ENCODE assay signal across 9 mouse cellular contexts in the genomic region with DNA sequence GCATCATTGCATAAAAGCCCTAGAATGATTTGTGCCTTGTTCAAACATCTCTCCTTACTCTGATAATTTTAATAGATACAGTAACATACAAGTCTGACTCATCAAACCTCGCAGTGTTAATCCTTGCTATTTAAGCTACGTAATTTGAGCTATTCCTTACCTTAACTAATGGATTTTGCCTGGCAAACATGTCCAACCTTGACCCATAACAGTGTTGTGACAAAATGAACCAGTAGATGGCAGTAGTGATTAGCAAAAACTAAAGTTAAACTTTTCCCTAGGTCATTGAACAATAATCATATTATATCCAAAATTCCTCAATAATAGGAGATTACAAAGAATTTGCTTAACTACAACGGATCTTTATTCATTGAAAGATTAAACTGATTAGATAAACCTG.
DNase-seq lines count a peak whose midpoint lies in the region; ATAC-seq lines count a peak whose summit lies in the region.
"Had no signal": no experiment of that assay in that cellular context is flagged by ENCODE, and none has a peak within 500 bp of the region (broad histone marks: within the 10 kb centered on the region; RNA-seq: fewer than 3 reads in every experiment).

No protein-coding gene starts in this region.

- no peaks in the 10 kb centered on the region for H3K36me3 ChIP-seq in hindbrain, embryonic 14.5 days (replicated peaks; ENCODE audit: control insufficient read depth, insufficient read depth)
- no peaks in the 10 kb centered on the region for H3K36me3 ChIP-seq in hindbrain, embryonic 16.5 days (ENCODE audit: control insufficient read depth, insufficient read depth, low read length)
- H3K36me3 ChIP-seq: heart, embryonic 15.5 days had no signal

- H3K9me3 ChIP-seq in hindbrain, embryonic 14.5 days (ENCODE audit: control insufficient read depth, low read length) = no peaks in the 10 kb centered on the region
- H3K9me3 ChIP-seq in hindbrain, embryonic 16.5 days (ENCODE audit: control insufficient read depth, low read length) = no peaks in the 10 kb centered on the region
- H3K9me3 ChIP-seq: heart, embryonic 15.5 days had no signal

- peak; percentile 34; the same call in 1 of the 2 replicates for ATAC-seq in hindbrain, embryonic 14.5 days (ENCODE audit: low FRiP score)
- ATAC-seq in hindbrain, embryonic 16.5 days = no peak

- no peak overlapping the region for H3K4me2 ChIP-seq in hindbrain, embryonic 14.5 days (replicated peaks)
- no peak overlapping the region for H3K4me2 ChIP-seq in hindbrain, embryonic 16.5 days (ENCODE audit: low read length)
- H3K4me2 ChIP-seq: heart, embryonic 15.5 days had no signal

- no peak overlapping the region for H3K27ac ChIP-seq in hindbrain, embryonic 14.5 days
- H3K27ac ChIP-seq in hindbrain, embryonic 16.5 days (ENCODE audit: low read depth, low read length) = no peak overlapping the region
- H3K27ac ChIP-seq: heart, embryonic 15.5 days had no signal

- intact Hi-C loops in heart, postnatal 36 days (cut with DNase I) = no loop called here

- DNase-seq in hindbrain, embryonic 14.5 days (ENCODE audit: low spot score) = peak; percentile 88
- peak; percentile 60 for DNase-seq in 3T3-L1 (ENCODE audit: low read depth, low spot score)
- DNase-seq in MEL-GATA-1-ER (ENCODE audit: extremely low read depth, low read depth) = peak; percentile 4
- DNase-seq in forelimb bud, embryonic 11.5 days (ENCODE audit: low read depth, low spot score) = peak; percentile 51
- no peak for DNase-seq in urinary bladder, postnatal 25 days (ENCODE audit: low spot score)
- DNase-seq in frontal cortex, postnatal 25 days (ENCODE audit: low spot score in 2 of 2) = no peak
- DNase-seq in heart, postnatal 36 days = no peak

- H3K4me1 ChIP-seq in hindbrain, embryonic 14.5 days (replicated peaks; ENCODE audit: control insufficient read depth, insufficient read depth, low read length) = peaks cover 9% of the 10 kb centered on the region
- peaks cover 5% of the 10 kb centered on the region; the same call in 1 of the 2 replicates for H3K4me1 ChIP-seq in hindbrain, embryonic 16.5 days (ENCODE audit: control insufficient read depth, insufficient read depth, low read depth, low read length)
- H3K4me1 ChIP-seq: heart, embryonic 15.5 days had no signal

- no peak overlapping the region for H3K9ac ChIP-seq in hindbrain, embryonic 14.5 days
- H3K9ac ChIP-seq in hindbrain, embryonic 16.5 days (ENCODE audit: low read depth, low read length) = no peak overlapping the region
- H3K9ac ChIP-seq: heart, embryonic 15.5 days had no signal

- 13% methylated on average over 3 of the region's 3 CpGs for WGBS in hindbrain, embryonic 14.5 days
- WGBS in hindbrain, embryonic 16.5 days = 11% methylated on average over 3 of the region's 3 CpGs

- no peak overlapping the region for H3K4me3 ChIP-seq in hindbrain, embryonic 14.5 days (replicated peaks; ENCODE audit: low read length)
- no peak overlapping the region for H3K4me3 ChIP-seq in hindbrain, embryonic 16.5 days (ENCODE audit: low read length)
- H3K4me3 ChIP-seq: heart, embryonic 15.5 days had no signal

- H3K27me3 ChIP-seq in hindbrain, embryonic 14.5 days (ENCODE audit: control insufficient read depth, insufficient read depth, low read length) = no peaks in the 10 kb centered on the region
- no peaks in the 10 kb centered on the region for H3K27me3 ChIP-seq in hindbrain, embryonic 16.5 days (replicated peaks; ENCODE audit: control insufficient read depth, insufficient read depth, low read length)
- H3K27me3 ChIP-seq: heart, embryonic 15.5 days had no signal

Comparison
In these comparisons a context has a peak if more than half of its experiments do, and no peak if none do; other contexts are left out.
1. DNase-seq: peak in hindbrain, embryonic 14.5 days (single experiment), 3T3-L1 (single experiment), MEL-GATA-1-ER (single experiment) and forelimb bud, embryonic 11.5 days (single experiment); none in urinary bladder, postnatal 25 days (single experiment), frontal cortex, postnatal 25 days (0 of 2) and heart, postnatal 36 days (0 of 2).